8 mouse cellular contexts compared by ENCODE assay signal in genomic region chr4:56222023-56222776, GRCm38 (mm10).
DNase-seq lines count a peak whose midpoint lies in the region; ATAC-seq and TF ChIP-seq lines count a peak whose summit lies in the region.

No protein-coding gene starts in this region.

- 23% methylated on average over 8 of the region's 8 CpGs for WGBS in intestine, embryonic 15.5 days
- 38% methylated on average over 8 of the region's 8 CpGs for WGBS in midbrain, postnatal 0 days
- WGBS in stomach, embryonic 14.5 days = 20% methylated on average over 8 of the region's 8 CpGs

- no peak overlapping the region for H3K9ac ChIP-seq in intestine, embryonic 15.5 days
- H3K9ac ChIP-seq in midbrain, postnatal 0 days (replicated peaks; ENCODE audit: low read length, poor library complexity, severe bottlenecking) = no peak overlapping the region
- H3K9ac ChIP-seq in stomach, embryonic 14.5 days (replicated peaks; ENCODE audit: low read depth, low read length) = no peak overlapping the region

- H3K27ac ChIP-seq in intestine, embryonic 15.5 days = peak overlapping the region; percentile 71; the same call in 1 of the 2 replicates
- no peak overlapping the region for H3K27ac ChIP-seq in midbrain, postnatal 0 days (ENCODE audit: low read depth, low read length)
- H3K27ac ChIP-seq in stomach, embryonic 14.5 days (ENCODE audit: low read length) = peak overlapping the region; percentile 70; the same call in 1 of the 2 replicates

- ATAC-seq in intestine, embryonic 15.5 days = peak; percentile 89
- ATAC-seq in midbrain, postnatal 0 days (ENCODE audit: low FRiP score) = no peak
- ATAC-seq in stomach, embryonic 14.5 days (ENCODE audit: insufficient number of reproducible peaks, insufficient read depth, low FRiP score, low read depth) = peak; percentile 89

- peak; percentile 55 for TF ChIP-seq CTCF in midbrain, postnatal 0 days (IDR thresholded peaks at IDR 0.05)

- peak overlapping the region; percentile 9; the same call in 1 of the 2 replicates for H3K4me3 ChIP-seq in intestine, embryonic 15.5 days (replicated peaks)
- no peak overlapping the region for H3K4me3 ChIP-seq in midbrain, postnatal 0 days (ENCODE audit: low read depth, low read length)
- H3K4me3 ChIP-seq in stomach, embryonic 14.5 days (ENCODE audit: low read depth, low read length) = peak overlapping the region; percentile 2; the same call in 1 of the 2 replicates

- H3K36me3 ChIP-seq in intestine, embryonic 15.5 days = no peaks in the 10 kb centered on the region
- H3K36me3 ChIP-seq in midbrain, postnatal 0 days (ENCODE audit: insufficient read depth, low read length) = no peaks in the 10 kb centered on the region
- no peaks in the 10 kb centered on the region for H3K36me3 ChIP-seq in stomach, embryonic 14.5 days (ENCODE audit: control insufficient read depth, insufficient read depth, low read length)

- no peaks in the 10 kb centered on the region for H3K9me3 ChIP-seq in intestine, embryonic 15.5 days
- H3K9me3 ChIP-seq in midbrain, postnatal 0 days (ENCODE audit: low read length) = no peaks in the 10 kb centered on the region
- no peaks in the 10 kb centered on the region for H3K9me3 ChIP-seq in stomach, embryonic 14.5 days (ENCODE audit: control insufficient read depth, low read depth, low read length)

- H3K4me2 ChIP-seq in intestine, embryonic 15.5 days (replicated peaks) = peak overlapping the region; percentile 43
- H3K4me2 ChIP-seq in midbrain, postnatal 0 days (ENCODE audit: low read depth, low read length, poor library complexity, severe bottlenecking) = no peak overlapping the region
- peak overlapping the region; percentile 19; the same call in 1 of the 2 replicates for H3K4me2 ChIP-seq in stomach, embryonic 14.5 days (replicated peaks; ENCODE audit: low read depth, low read length)

- DNase-seq in cerebellum, adult 18-20 months = peak; percentile 6 to 8
- no peak for DNase-seq in cerebellum, adult 11-12 months
- peak; percentile 69 to 88 for DNase-seq in adrenal gland, postnatal 36 days
- DNase-seq in gastrocnemius, adult 18-20 months (ENCODE audit: low spot score) = peak; percentile 65
- DNase-seq in liver = peak; percentile 52
- peak; percentile 32 for DNase-seq in midbrain, postnatal 0 days (ENCODE audit: low spot score)

- H3K27me3 ChIP-seq in intestine, embryonic 15.5 days (replicated peaks) = no peaks in the 10 kb centered on the region
- H3K27me3 ChIP-seq in midbrain, postnatal 0 days (ENCODE audit: insufficient read depth, low read length) = no peaks in the 10 kb centered on the region
- no peaks in the 10 kb centered on the region for H3K27me3 ChIP-seq in stomach, embryonic 14.5 days (ENCODE audit: control insufficient read depth, insufficient read depth, low read length)

- H3K4me1 ChIP-seq in intestine, embryonic 15.5 days (replicated peaks) = peaks cover 8% of the 10 kb centered on the region; the same call in 1 of the 2 replicates
- H3K4me1 ChIP-seq in midbrain, postnatal 0 days (ENCODE audit: insufficient read depth, low read length) = no peaks in the 10 kb centered on the region; the same call in 1 of the 2 replicates
- H3K4me1 ChIP-seq in stomach, embryonic 14.5 days (ENCODE audit: control insufficient read depth, insufficient read depth, low read length) = peaks cover 16% of the 10 kb centered on the region
